Mouse (Mus musculus) urinary bladder, postnatal 0 days (tissue): ENCODE data around the gene Trip12. TPM values are rescaled to one million over a fixed set of nuclear protein-coding genes. Genes with fewer than 3 reads are reported as not detected.

Source experiments
- microRNA-seq: library from miRNA; unstranded; fragments of <30 nt; microRNA quantifications from one replicate; pipeline ENCODE4, GENCODE M21; 2016
- polyA plus RNA-seq: library from polyadenylated mRNA; unstranded; fragments of >200 nt; fragmentation: Nextera tagmentation; extraction: Ambion mirVana; gene quantifications from 2 replicates; pipeline ENCODE4 v1.2.1, GENCODE M21; 2015

Trip12 gene
- 29.2 and 38.6 TPM in 2 replicates for polyA plus RNA-seq

GRCm38 (mm10) chr1:84840018-84840664 is at the start of gene Trip12:
Gene Trip12, minus strand, starts transcription at chr1:84840516.

GRCm38 (mm10) chr1:84839309-84840017 is 853 bp downstream of the Trip12 start, which contains the start of gene Fbxo36:
Gene Fbxo36, plus strand, starts transcription at chr1:84839841.

GRCm38 (mm10) chr1:84695517-84696411 is 144.6 kb downstream of the Trip12 start, which contains the start of gene Dner:
Gene Dner, minus strand, starts transcription at chr1:84696221.

Small RNA genes lying within 50 kb of the gene (microRNA-seq; reads per million reads assigned to microRNA genes)
- not detected for gene Mir5126

Other genes starting within 250 kb of the Trip12 start
- 2.0 and 2.3 TPM in 2 replicates for gene Dner, start 144.3 kb downstream of the Trip12 start, polyA plus RNA-seq
- gene Fbxo36, start 675 bp downstream of the Trip12 start, polyA plus RNA-seq, result 8.4 and 10.7 TPM in 2 replicates
- gene Slc16a14, start 94.6 kb upstream of the Trip12 start, polyA plus RNA-seq, result 1.4 and 2.7 TPM in 2 replicates